ENCODE assay signal across 13 mouse cellular contexts in genomic region chr12:108240401-108240890, GRCm38 (mm10). TPM values are rescaled to one million over a fixed set of nuclear protein-coding genes. Genes with fewer than 3 reads are reported as not detected.
DNase-seq lines count a peak whose midpoint lies in the region; ATAC-seq lines count a peak whose summit lies in the region.
"Had no signal": no experiment of that assay in that cellular context is flagged by ENCODE, and none has a peak within 500 bp of the region (broad histone marks: within the 10 kb centered on the region; RNA-seq: fewer than 3 reads in every experiment).

No protein-coding gene starts in this region.

- no peak overlapping the region for H3K4me2 ChIP-seq in heart, embryonic 16.5 days (ENCODE audit: low read depth, low read length)
- no peak overlapping the region for H3K4me2 ChIP-seq in stomach, embryonic 14.5 days (replicated peaks; ENCODE audit: low read depth, low read length)
- no peak overlapping the region for H3K4me2 ChIP-seq in heart, embryonic 11.5 days

- 0 out of 2 replicates have a peak overlapping the region, but pooled peaks have one; percentile 24 for H3K9ac ChIP-seq in heart, embryonic 16.5 days (ENCODE audit: low read length)
- H3K9ac ChIP-seq in stomach, embryonic 14.5 days (replicated peaks; ENCODE audit: low read depth, low read length) = no peak overlapping the region
- no peak overlapping the region for H3K9ac ChIP-seq in heart, embryonic 11.5 days (ENCODE audit: low read depth, low read length)
- H3K9ac ChIP-seq: liver, embryonic 14.5 days had no signal

- WGBS in heart, embryonic 16.5 days = 90% methylated on average over 13 of the region's 13 CpGs
- 66% methylated on average over 13 of the region's 13 CpGs for WGBS in hindbrain, embryonic 10.5 days
- WGBS in midbrain, embryonic 10.5 days = 75% methylated on average over 13 of the region's 13 CpGs
- WGBS in stomach, embryonic 14.5 days = 61% methylated on average over 13 of the region's 13 CpGs
- 82% methylated on average over 13 of the region's 13 CpGs for WGBS in heart, embryonic 11.5 days (ENCODE audit: insufficient replicate concordance)

- intact Hi-C loops in heart, postnatal 36 days (cut with DNase I) = no loop called here

- no peak overlapping the region for H3K4me3 ChIP-seq in heart, embryonic 16.5 days (ENCODE audit: low read length)
- H3K4me3 ChIP-seq in hindbrain, embryonic 10.5 days = peak overlapping the region; percentile 30
- H3K4me3 ChIP-seq in midbrain, embryonic 10.5 days = peak overlapping the region; percentile 36
- H3K4me3 ChIP-seq in stomach, embryonic 14.5 days (ENCODE audit: low read depth, low read length) = no peak overlapping the region
- H3K4me3 ChIP-seq in heart, embryonic 11.5 days (ENCODE audit: low read depth, low read length) = no peak overlapping the region
- H3K4me3 ChIP-seq: megakaryocyte, embryonic 14.5 days had no signal

- H3K4me1 ChIP-seq in heart, embryonic 16.5 days (ENCODE audit: control insufficient read depth, insufficient read depth, low read length) = peaks cover 87% of the 10 kb centered on the region
- peaks cover 100% of the 10 kb centered on the region for H3K4me1 ChIP-seq in hindbrain, embryonic 10.5 days (replicated peaks)
- H3K4me1 ChIP-seq in midbrain, embryonic 10.5 days = peaks cover 100% of the 10 kb centered on the region
- peaks cover 45% of the 10 kb centered on the region for H3K4me1 ChIP-seq in stomach, embryonic 14.5 days (ENCODE audit: control insufficient read depth, insufficient read depth, low read length)
- H3K4me1 ChIP-seq in heart, embryonic 11.5 days (ENCODE audit: control insufficient read depth, insufficient read depth, low read length) = peaks cover 92% of the 10 kb centered on the region

- ATAC-seq in heart, embryonic 16.5 days (replicated peaks; ENCODE audit: extremely low read depth, insufficient read depth, low FRiP score) = no peak
- no peak for ATAC-seq in stomach, embryonic 14.5 days (ENCODE audit: insufficient number of reproducible peaks, insufficient read depth, low FRiP score, low read depth)
- no peak for ATAC-seq in heart, embryonic 11.5 days (replicated peaks; ENCODE audit: insufficient number of reproducible peaks, low FRiP score, low TSS enrichment)

- H3K36me3 ChIP-seq in heart, embryonic 16.5 days (ENCODE audit: control insufficient read depth, insufficient read depth) = no peaks in the 10 kb centered on the region
- H3K36me3 ChIP-seq in hindbrain, embryonic 10.5 days = no peaks in the 10 kb centered on the region
- 0 out of 2 replicates have a peak, but pooled peaks cover 2% of the 10 kb centered on the region for H3K36me3 ChIP-seq in midbrain, embryonic 10.5 days
- no peaks in the 10 kb centered on the region for H3K36me3 ChIP-seq in stomach, embryonic 14.5 days (ENCODE audit: control insufficient read depth, insufficient read depth, low read length)
- H3K36me3 ChIP-seq in heart, embryonic 11.5 days (ENCODE audit: control insufficient read depth, insufficient read depth, low read length) = no peaks in the 10 kb centered on the region

- no peak overlapping the region for H3K27ac ChIP-seq in heart, embryonic 16.5 days (ENCODE audit: low read length)
- H3K27ac ChIP-seq in hindbrain, embryonic 10.5 days = peak overlapping the region; percentile 95
- H3K27ac ChIP-seq in midbrain, embryonic 10.5 days (replicated peaks) = peak overlapping the region; percentile 96
- peak overlapping the region; percentile 39; the same call in 1 of the 2 replicates for H3K27ac ChIP-seq in stomach, embryonic 14.5 days (ENCODE audit: low read length)
- no peak overlapping the region for H3K27ac ChIP-seq in heart, embryonic 11.5 days (ENCODE audit: low read depth, low read length)
- H3K27ac ChIP-seq: liver, embryonic 14.5 days had no signal

- no peaks in the 10 kb centered on the region for H3K9me3 ChIP-seq in heart, embryonic 16.5 days (replicated peaks; ENCODE audit: control insufficient read depth, low read length)
- H3K9me3 ChIP-seq in hindbrain, embryonic 10.5 days = no peaks in the 10 kb centered on the region
- no peaks in the 10 kb centered on the region for H3K9me3 ChIP-seq in midbrain, embryonic 10.5 days (replicated peaks)
- no peaks in the 10 kb centered on the region for H3K9me3 ChIP-seq in stomach, embryonic 14.5 days (ENCODE audit: control insufficient read depth, low read depth, low read length)
- H3K9me3 ChIP-seq in heart, embryonic 11.5 days (replicated peaks; ENCODE audit: control insufficient read depth, low read length) = no peaks in the 10 kb centered on the region
- H3K9me3 ChIP-seq: megakaryocyte, embryonic 14.5 days had no signal

- DNase-seq in heart, postnatal 36 days = no peak
- no peak for DNase-seq in hindbrain, embryonic 10.5 days (ENCODE audit: low spot score)
- no peak for DNase-seq in midbrain, embryonic 10.5 days (ENCODE audit: low spot score)
- no peak for DNase-seq in layer of hippocampus, postnatal 10 days (ENCODE audit: low spot score in 2 of 2)
- no peak for DNase-seq in right cerebral cortex, adult 18-20 months
- DNase-seq: heart, adult 18-20 months; kidney, adult 8-10 months; thymus, postnatal 36 days had no signal

- no peaks in the 10 kb centered on the region for H3K27me3 ChIP-seq in heart, embryonic 16.5 days (ENCODE audit: control insufficient read depth, insufficient read depth, low read length)
- no peaks in the 10 kb centered on the region for H3K27me3 ChIP-seq in hindbrain, embryonic 10.5 days (ENCODE audit: insufficient read depth, poor library complexity, severe bottlenecking)
- H3K27me3 ChIP-seq in midbrain, embryonic 10.5 days (ENCODE audit: low read depth, poor library complexity, severe bottlenecking) = no peaks in the 10 kb centered on the region
- no peaks in the 10 kb centered on the region for H3K27me3 ChIP-seq in stomach, embryonic 14.5 days (ENCODE audit: control insufficient read depth, insufficient read depth, low read length)
- H3K27me3 ChIP-seq in heart, embryonic 11.5 days (ENCODE audit: control insufficient read depth, insufficient read depth, low read length) = no peaks in the 10 kb centered on the region

RNA-seq across cellular contexts. Expression of gene Ccdc85c, which starts 34.8 kb away (rescaled TPM):
- polyA plus RNA-seq in heart, embryonic 16.5 days (2015; fragmentation: Nextera tagmentation; extraction: Ambion mirVana) = 4.2 and 4.6 TPM in 2 replicates
- total RNA-seq in heart, postnatal 36 days (2021) = 10 to 100 TPM; 33.6 to 38.9 TPM
- polyA plus RNA-seq in hindbrain, embryonic 10.5 days (2016; fragmentation: Nextera tagmentation; extraction: Ambion mirVana) = 14.3 and 16.0 TPM in 2 replicates
- polyA plus RNA-seq in midbrain, embryonic 10.5 days (2016; fragmentation: Nextera tagmentation; extraction: Ambion mirVana) = 12.1 and 15.5 TPM in 2 replicates
- polyA plus RNA-seq in stomach, embryonic 14.5 days (2014; fragmentation: Nextera tagmentation; extraction: Ambion mirVana) = 8.9 and 10.2 TPM in 2 replicates
- total RNA-seq in layer of hippocampus, postnatal 10 days (2021) = 10 to 100 TPM; 58.6 to 62.9 TPM
- polyA plus RNA-seq in heart, embryonic 11.5 days (2014; fragmentation: Nextera tagmentation; extraction: Ambion mirVana) = 6.3 and 7.8 TPM in 2 replicates

Comparison
In these comparisons a context has a peak if more than half of its experiments do, and no peak if none do; other contexts are left out.
1. H3K27ac ChIP-seq: peak in hindbrain, embryonic 10.5 days (single experiment), midbrain, embryonic 10.5 days (single experiment) and stomach, embryonic 14.5 days (single experiment); none in heart, embryonic 16.5 days (single experiment) and heart, embryonic 11.5 days (single experiment).
2. H3K4me3 ChIP-seq: peak in hindbrain, embryonic 10.5 days (single experiment) and midbrain, embryonic 10.5 days (single experiment); none in heart, embryonic 16.5 days (single experiment), stomach, embryonic 14.5 days (single experiment) and heart, embryonic 11.5 days (single experiment).